Mouse (Mus musculus) stomach, postnatal 0 days (tissue): ENCODE measurements around the gene Gltp.

Experiments used
- CTCF ChIP-seq: IDR thresholded peaks from 2 replicates; pipeline ENCODE4 v1.5.1; 2016; ENCODE audit warnings: antibody characterized with exemption, low read depth, mild to moderate bottlenecking, moderate library complexity
- EP300 ChIP-seq: optimal IDR thresholded peaks from 2 replicates; pipeline ENCODE3; 2016; ENCODE audit warnings: antibody characterized with exemption

DNA sequence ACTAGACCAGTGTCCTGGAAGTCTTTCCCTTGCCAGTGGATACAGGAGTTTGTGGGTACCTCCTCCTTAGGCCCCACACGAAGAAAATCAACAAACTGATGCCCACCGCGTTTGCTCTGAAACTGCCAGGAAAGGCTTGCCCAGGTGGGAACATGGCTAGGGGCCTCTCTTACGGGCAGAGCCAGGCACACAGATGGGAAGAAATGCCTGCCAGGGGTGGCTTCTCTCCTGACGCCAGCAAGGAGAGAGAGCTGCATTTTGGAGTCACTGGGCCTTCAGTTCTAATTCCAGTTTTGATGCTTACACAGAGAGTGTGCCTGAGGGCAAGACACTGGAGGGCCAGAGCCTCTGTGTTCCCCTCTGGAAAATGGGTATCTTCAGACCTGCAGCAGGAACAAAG lies 44.9 kb downstream of the Gltp start:
- TF ChIP-seq CTCF (no peak), EP300 (no peak)
